Mouse (Mus musculus): ENCODE data around the gene Ppp1r18.

Ppp1r18 gene

DNA sequence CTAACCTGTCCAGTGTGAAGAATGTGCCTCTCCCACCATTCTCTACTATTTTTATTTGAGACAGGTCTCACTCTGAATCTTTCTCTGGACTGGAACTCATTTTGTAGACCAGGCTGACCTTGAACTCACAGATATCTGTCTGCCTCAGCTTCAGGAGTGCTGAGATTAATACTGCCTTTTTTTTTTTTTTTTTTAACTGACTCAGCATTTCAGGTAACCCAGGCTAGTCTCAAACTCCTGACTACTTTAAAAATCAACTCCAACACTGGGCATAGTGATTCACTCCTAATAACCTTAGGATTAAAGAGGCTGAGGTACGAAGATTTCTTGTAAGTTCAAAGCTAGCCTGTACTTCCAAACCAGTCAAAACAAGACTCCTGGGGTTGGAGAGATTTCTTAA, 40.2 kb downstream of the Ppp1r18 start:
- in situ Hi-C loops (cut with MboI, MseI), result loop anchor here (5.0 kb wide), 2 partner anchors 33 to 78 kb away; no protein-coding TSS in a partner anchor

DNA sequence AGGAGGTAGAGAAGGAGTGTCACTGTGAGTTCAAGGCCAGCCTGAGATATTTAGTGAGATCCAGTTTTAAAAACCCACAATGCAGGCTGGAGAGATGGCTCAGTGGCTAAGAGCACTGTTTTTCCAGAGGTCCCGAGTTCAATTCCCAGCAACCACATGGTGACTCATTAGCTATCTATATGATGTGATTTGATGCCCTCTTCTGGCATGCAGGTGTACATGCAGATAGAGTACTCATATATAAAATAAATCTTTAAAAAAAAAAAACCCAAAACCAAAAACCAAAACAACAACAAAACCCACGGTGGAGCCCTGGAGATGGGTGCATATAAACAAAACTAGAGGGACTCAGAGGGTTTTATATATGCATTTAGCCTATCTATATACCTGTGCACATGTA, 42.2 kb downstream of the Ppp1r18 start:
- in situ Hi-C loops (cut with MboI, MseI), result loop anchor here (5.0 kb wide), 2 partner anchors 35 to 80 kb away; no protein-coding TSS in a partner anchor

DNA sequence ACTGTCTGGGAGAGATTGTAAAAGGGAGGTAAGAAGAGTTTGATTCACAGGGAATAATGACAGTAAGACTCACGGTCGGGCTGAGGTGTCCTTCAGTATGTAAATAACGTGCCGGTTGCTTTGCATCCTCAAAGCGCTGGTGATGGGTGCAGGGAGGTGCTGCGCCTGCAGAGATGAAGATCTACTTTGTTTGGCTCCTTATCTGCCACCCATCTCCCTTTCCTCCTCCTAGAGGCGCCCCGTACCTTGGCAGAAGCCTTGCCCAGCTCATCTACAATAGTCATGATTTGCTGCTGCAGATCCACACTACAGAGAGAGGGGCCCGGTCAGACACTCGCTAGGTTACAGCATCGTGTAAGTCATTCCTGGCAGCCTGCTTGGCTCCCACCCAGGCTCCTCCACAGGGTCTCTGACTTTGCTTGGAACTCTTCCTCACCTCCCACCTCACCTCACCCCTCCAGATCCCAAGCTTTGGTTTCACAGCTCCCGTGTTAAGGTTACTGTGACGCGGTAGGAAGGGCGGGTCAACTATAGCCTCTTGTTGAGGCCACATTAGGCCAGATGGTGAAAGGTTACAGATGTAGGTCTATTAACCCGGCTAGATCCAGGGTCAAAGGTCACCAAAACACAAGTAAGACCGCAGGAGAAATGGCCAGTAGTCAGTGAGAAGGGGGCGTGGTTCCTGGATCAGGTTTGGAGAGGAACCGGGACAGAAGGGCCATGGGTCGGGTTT, 44.0 kb downstream of the Ppp1r18 start:
- in situ Hi-C loops (cut with MboI, MseI), result loop anchor here (5.0 kb wide), 2 partner anchors 37 to 82 kb away; no protein-coding TSS in a partner anchor

DNA sequence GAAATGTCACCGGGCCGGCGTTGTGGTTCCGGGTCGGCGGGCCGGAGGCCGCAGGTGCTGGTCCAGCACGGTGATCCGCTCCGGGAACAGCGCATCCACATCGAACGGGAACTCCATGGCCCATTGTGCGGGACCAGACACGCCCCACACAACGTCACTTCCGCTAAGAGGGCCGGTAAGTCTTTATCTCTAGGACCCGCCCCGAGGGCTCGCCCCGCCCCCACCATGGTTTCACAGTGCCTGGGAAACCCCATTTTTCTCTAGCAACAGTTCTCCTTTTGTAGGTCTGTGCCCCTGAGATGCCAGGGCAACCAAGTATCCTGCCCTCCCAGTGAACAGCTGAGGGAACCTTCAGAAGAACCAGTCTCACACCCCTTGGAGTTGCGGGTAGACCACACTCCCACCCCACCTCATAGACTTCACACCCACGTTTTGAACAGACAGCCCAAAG, 44.6 kb downstream of the Ppp1r18 start, which contains the start of gene Atat1:
Atat1 (minus strand) TSS at position 157 of the 451 bp plus-strand sequence.
- in situ Hi-C loops (cut with MboI, MseI), result loop anchor here (5.0 kb wide), 2 partner anchors 38 to 83 kb away; no protein-coding TSS in a partner anchor

GRCm38 (mm10) chr17:35914975-35915374, 49.6 kb downstream of the Ppp1r18 start:
- in situ Hi-C loops (cut with MboI, MseI), result no loop called here

- in situ Hi-C loops (cut with MboI, MseI), result no loop called here
Observed at GRCm38 (mm10) chr17:35915538-35916296, 50.3 kb downstream of the Ppp1r18 start.

GRCm38 (mm10) chr17:35916297-35917142, 51.1 kb downstream of the Ppp1r18 start, which contains the start of the genes Mrps18b and Ppp1r10:
TSS of gene Mrps18b (minus strand) at chr17:35916389.
TSS of gene Ppp1r10 (plus strand) at chr17:35916434.
- in situ Hi-C loops (cut with MboI, MseI), result no loop called here

DNA sequence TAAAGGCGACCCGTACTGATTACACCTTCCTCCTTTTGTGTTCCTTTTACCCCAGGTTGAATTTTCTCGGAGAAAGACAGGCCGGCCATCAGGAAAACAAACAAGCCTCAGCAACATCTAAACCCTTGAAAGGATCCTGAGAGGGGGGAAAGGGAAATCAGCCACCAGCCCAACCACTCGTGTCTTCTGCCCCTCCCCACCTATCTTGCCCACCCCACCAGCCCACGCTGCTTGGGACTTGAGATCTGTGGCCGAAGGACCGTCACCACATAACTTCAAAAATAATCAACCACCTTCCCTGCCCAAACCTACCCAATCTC, 51.7 kb downstream of the Ppp1r18 start:
- in situ Hi-C loops (cut with MboI, MseI), result no loop called here

DNA sequence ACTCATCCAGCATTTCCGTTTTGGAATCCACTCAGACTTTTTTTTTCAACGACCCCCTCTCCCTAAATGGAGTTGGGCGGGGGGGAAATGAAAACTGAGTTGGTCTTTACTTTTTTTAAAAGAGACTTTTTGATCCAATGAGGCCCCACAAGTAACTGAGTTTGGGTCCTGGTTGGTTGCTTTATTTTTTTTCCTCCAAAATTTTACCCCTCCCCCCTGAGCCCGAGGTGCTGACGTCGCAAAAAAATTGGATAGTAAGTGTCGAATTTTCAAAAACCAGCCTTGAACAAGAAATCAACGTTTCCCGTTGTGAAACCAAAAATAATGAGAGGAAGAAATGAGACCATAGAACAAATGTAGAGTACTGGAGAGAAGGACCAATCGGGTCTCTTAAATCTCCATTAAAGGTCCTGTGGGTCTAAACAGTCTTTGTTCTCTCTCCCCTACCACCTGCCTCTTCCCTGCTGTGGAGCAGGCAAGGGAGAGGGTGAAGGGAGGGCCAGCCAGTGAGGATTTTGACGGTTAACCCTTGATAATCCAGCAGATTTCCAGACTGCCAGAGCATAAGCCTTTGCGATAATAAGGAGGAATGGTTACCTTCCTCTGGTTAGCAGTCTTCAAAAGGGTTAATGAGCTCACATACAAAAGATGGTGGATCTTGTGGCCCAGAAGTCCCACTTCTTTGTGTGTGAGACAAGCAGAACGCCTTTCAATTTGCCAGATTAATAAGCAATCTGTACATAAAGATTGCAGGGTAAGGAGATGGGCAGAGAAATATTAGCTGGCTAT, 52.3 kb downstream of the Ppp1r18 start:
- in situ Hi-C loops (cut with MboI, MseI), result no loop called here

DNA sequence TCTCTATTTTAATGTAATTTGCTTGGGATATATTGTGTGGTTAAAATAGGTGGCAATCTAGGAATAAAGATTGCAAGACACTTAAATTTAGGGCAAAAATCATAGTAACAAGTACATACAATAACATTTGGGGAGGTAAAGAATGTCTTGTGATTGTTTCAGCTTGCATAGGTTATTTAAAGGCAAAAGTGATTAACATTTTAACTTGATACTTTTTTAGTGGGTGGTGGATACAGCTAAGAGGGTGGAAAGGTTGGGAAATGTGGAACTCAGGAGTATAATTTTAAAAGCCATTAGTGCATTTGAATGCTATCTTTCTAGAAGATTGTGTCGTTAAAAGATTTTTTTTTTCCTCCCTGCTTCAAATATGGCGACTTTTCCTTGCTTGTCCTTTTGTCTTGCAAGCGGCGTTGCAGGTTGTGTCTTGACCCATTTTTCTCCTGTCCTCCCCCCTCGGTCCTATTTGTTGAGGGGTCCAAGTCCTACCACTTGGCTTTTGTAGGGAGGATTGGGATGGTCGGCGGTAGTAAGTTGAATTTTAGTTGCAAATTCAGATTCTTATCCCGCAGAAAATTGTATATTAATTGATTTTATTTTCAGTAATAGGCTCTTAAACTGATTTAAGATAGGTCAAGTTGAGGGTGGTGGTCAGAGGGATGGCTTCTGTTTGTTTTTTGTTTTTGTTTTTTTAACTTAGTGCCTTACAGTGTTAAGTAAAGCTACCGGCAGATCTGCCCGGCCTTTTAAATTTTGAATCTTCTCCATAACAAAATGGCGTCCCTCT, 53.1 kb downstream of the Ppp1r18 start:
- in situ Hi-C loops (cut with MboI, MseI), result no loop called here

DNA sequence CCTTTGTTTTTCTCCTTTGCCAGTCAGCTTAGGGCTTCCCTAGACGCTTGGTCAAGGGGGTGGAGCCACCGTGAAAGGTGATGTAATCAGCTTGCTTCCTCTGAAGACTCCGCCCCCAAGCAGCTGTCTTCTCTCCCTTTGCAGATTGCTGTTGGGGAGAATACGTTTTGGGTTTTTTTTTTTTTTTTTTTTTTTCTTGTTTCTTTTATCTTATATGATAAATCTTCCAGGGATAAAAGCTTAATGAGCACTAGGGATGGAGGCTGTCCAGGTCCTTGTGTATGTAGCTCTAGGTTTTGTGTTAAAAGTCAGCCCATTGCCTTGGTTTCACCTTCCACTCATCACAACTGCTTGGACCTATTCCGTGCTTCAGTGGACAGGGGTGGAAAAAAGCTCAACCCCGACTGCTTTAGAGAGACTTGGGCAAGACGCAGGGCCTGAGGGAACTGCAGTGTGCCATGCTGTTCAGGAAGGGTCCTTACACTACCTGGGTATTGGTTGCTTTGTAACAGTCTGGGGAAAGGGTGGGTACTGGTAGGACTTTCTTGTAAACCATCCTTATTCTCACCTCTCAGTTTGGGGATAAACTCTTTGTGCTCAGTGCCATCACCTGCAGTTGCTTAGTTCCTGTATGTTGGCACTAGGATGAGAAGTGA, 53.8 kb downstream of the Ppp1r18 start:
- in situ Hi-C loops (cut with MboI, MseI), result no loop called here

- in situ Hi-C loops (cut with MboI, MseI), result no loop called here
Observed at GRCm38 (mm10) chr17:35919864-35920301, 54.5 kb downstream of the Ppp1r18 start.

DNA sequence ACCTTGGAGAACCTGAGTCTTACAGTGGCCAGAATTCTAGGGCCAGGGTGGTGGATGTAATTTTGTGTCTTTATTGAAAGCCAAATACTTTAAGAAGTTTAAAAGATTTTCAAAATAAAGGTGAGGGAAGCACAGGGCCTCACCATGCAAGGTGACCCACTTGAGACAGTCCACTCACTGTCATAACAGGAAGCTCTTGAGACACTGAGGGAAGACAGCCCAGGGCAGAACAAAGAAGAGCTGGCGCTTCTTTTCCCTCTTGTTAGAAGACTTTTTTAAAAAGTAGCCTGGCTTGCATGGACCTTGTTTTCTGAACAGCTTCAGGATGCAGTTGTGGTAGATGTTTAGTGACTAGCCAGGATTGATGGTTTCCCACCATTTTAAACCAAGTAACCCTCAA, 55.0 kb downstream of the Ppp1r18 start:
- in situ Hi-C loops (cut with MboI, MseI), result no loop called here

- in situ Hi-C loops (cut with MboI, MseI), result no loop called here
Observed at GRCm38 (mm10) chr17:35920862-35921562, 55.6 kb downstream of the Ppp1r18 start.

- in situ Hi-C loops (cut with MboI, MseI), result no loop called here
Observed at GRCm38 (mm10) chr17:35921710-35922109, 56.3 kb downstream of the Ppp1r18 start.

DNA sequence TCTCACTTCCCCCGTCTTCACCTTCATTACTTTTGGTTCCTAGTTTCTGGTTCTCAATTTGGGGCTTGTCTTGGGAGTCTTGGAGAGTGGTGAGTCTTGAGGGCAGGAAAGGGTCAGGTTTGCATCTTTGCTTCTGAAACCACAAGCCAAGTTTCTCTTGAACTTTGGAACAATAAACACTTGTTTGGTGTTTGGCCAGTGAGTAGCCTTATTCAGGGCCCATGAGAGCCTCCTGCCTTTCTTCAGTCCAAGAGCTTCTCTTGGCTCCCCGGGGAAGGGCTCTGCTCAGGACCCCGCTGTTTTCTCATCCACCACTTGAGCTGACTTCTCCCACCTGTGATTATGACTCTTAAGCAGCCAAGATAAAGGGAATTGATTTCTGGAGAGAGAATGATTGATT, 57.2 kb downstream of the Ppp1r18 start:
- in situ Hi-C loops (cut with MboI, MseI), result no loop called here

- in situ Hi-C loops (cut with MboI, MseI), result no loop called here
Observed at GRCm38 (mm10) chr17:35923281-35923680, 57.9 kb downstream of the Ppp1r18 start.

Measured in T-helper 17 cell (primary cell).